Mouse (Mus musculus) olfactory bulb, adult 2 months (tissue): ENCODE results near the gene 1190002N15Rik.

Experiments
- CTCF ChIP-seq: fragments of 200-500 bp; IDR thresholded peaks from 2 replicates; pipeline ENCODE4 v1.5.1; 2012; ENCODE audit warnings: low read depth, mild to moderate bottlenecking, low read length, moderate library complexity; ENCODE audit not compliant: insufficient read depth
- POLR2A ChIP-seq: fragments of 200-500 bp; IDR thresholded peaks from 2 replicates; pipeline ENCODE4 v1.6.1; 2012; ENCODE audit warnings: mild to moderate bottlenecking, low read depth, low read length, moderate library complexity; ENCODE audit not compliant: insufficient read depth

GRCm38 (mm10) chr9:94537970-94538822 lies at the start of gene 1190002N15Rik:
- TF ChIP-seq CTCF = no peak
- peak; percentile 78 for TF ChIP-seq POLR2A
